ENCODE assay signal across 14 mouse cellular contexts in the genomic region with DNA sequence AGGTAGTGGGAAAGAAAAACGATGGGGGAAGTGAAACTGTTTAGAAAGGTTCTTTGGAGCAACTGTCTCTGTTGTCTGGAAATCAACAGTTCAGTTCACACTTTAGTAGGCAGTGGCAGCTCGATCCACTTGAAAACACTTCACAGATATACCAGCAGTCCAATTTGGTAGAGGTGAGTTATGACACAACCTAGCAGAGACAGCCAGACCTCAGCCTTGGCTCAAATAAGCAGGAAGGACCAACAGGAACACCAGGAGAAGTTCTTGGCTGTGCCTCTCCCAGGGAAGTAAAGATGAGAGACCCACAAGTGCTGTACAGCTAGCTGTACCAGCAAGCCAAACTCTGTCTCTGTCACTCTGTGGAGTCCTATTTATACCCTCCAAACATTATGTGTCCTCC.
"Had no signal": no experiment of that assay in that cellular context is flagged by ENCODE, and none has a peak within 500 bp of the region (broad histone marks: within the 10 kb centered on the region; RNA-seq: fewer than 3 reads in every experiment).

No protein-coding gene starts in this region.

- DNase-seq: lung, embryonic 14.5 days; lung, postnatal 10 days; lung, postnatal 4 days; right cerebral cortex, postnatal 14 days; thymus, adult 2 months; thymus, postnatal 25 days; thymus, postnatal 4 days had no signal

- H3K27ac ChIP-seq: midbrain, embryonic 13.5 days; midbrain, embryonic 15.5 days; neural tube, embryonic 12.5 days; stomach, embryonic 15.5 days; stomach, postnatal 0 days had no signal

- ATAC-seq: midbrain, embryonic 13.5 days; midbrain, embryonic 15.5 days had no signal

- H3K36me3 ChIP-seq: midbrain, embryonic 13.5 days; midbrain, embryonic 15.5 days; neural tube, embryonic 12.5 days; stomach, embryonic 15.5 days had no signal

- H3K27me3 ChIP-seq: megakaryocyte, embryonic 14.5 days; midbrain, embryonic 13.5 days; midbrain, embryonic 15.5 days; neural tube, embryonic 12.5 days; stomach, embryonic 15.5 days had no signal

- H3K4me3 ChIP-seq: megakaryocyte, embryonic 14.5 days; midbrain, embryonic 13.5 days; midbrain, embryonic 15.5 days; neural tube, embryonic 12.5 days; stomach, embryonic 15.5 days had no signal

- H3K9ac ChIP-seq: lung, embryonic 14.5 days; midbrain, embryonic 13.5 days; midbrain, embryonic 15.5 days; neural tube, embryonic 12.5 days; stomach, embryonic 15.5 days had no signal

- H3K4me2 ChIP-seq: lung, embryonic 14.5 days; midbrain, embryonic 11.5 days; midbrain, embryonic 13.5 days; midbrain, embryonic 15.5 days; neural tube, embryonic 12.5 days; stomach, embryonic 15.5 days had no signal

- H3K9me3 ChIP-seq: midbrain, embryonic 13.5 days; midbrain, embryonic 15.5 days; neural tube, embryonic 12.5 days; stomach, embryonic 15.5 days had no signal

- H3K4me1 ChIP-seq: midbrain, embryonic 13.5 days; midbrain, embryonic 15.5 days; neural tube, embryonic 12.5 days; stomach, embryonic 15.5 days had no signal
